Mouse (Mus musculus): ENCODE data around the gene Naa50. TPM values are rescaled to one million over a fixed set of nuclear protein-coding genes. Genes with fewer than 3 reads are reported as not detected.

Gene Naa50
- total RNA-seq, 1 experiment: 72.5 TPM

GRCm38 (mm10) chr16:44103806-44104766, 35.5 kb upstream of the Naa50 start:
- peaks cover 18% of the 10 kb centered on the region for H3K36me3 ChIP-seq (ENCODE audit: control insufficient read depth, insufficient read depth, low read length, poor library complexity, severe bottlenecking)
- TF ChIP-seq ZNF384 (IDR thresholded peaks at IDR 0.05; ENCODE audit: low read depth, low read length) (peak; percentile 63), HCFC1 (IDR thresholded peaks at IDR 0.05; ENCODE audit: borderline replicate concordance, insufficient read depth, low read length) (no peak)
- no peak overlapping the region for H3K27ac ChIP-seq (ENCODE audit: insufficient read depth, low read depth, low read length, poor library complexity, severe bottlenecking)
- DNase-seq (ENCODE audit: low read depth, low spot score): peak; percentile 27
- H3K4me3 ChIP-seq (ENCODE audit: insufficient read depth in 1 of 2, low read depth in 1 of 2, low read length in 2 of 2, poor library complexity in 1 of 2, severe bottlenecking in 1 of 2): no peak overlapping the region
- in situ Hi-C loops (cut with MboI; ENCODE audit: low sequenced_read_pairs in 2 of 2, unreplicated experiment in 2 of 2): no loop called here
- H3K4me1 ChIP-seq (ENCODE audit: control insufficient read depth in 2 of 2, insufficient read depth in 2 of 2, low read length in 2 of 2, poor library complexity in 1 of 2): 0 out of 4 replicates have a peak, but pooled peaks cover 0 to 3% of the 10 kb centered on the region in 2 experiments
- H3K9ac ChIP-seq (ENCODE audit: insufficient read depth, low read depth, low read length, poor library complexity, severe bottlenecking): no peak overlapping the region
- H3K9me3 ChIP-seq (ENCODE audit: control insufficient read depth, insufficient read depth, low read depth, low read length): no peaks in the 10 kb centered on the region

- Histone ChIP-seq H3K27ac (ENCODE audit: insufficient read depth, low read depth, low read length, poor library complexity, severe bottlenecking) (no peak overlapping the region), H3K4me1 (ENCODE audit: control insufficient read depth in 2 of 2, insufficient read depth in 2 of 2, low read length in 2 of 2, poor library complexity in 1 of 2) (0 out of 4 replicates have a peak, but pooled peaks cover 0 to 3% of the 10 kb centered on the region in 2 experiments), H3K36me3 (ENCODE audit: control insufficient read depth, insufficient read depth, low read length, poor library complexity, severe bottlenecking) (peaks cover 18% of the 10 kb centered on the region), H3K9me3 (ENCODE audit: control insufficient read depth, insufficient read depth, low read depth, low read length) (no peaks in the 10 kb centered on the region), H3K4me3 (ENCODE audit: insufficient read depth in 1 of 2, low read depth in 1 of 2, low read length in 2 of 2, poor library complexity in 1 of 2, severe bottlenecking in 1 of 2) (no peak overlapping the region), H3K9ac (ENCODE audit: insufficient read depth, low read depth, low read length, poor library complexity, severe bottlenecking) (no peak overlapping the region)
- DNase-seq (ENCODE audit: low read depth, low spot score): no peak
- TF ChIP-seq ZC3H11A (IDR thresholded peaks at IDR 0.05; ENCODE audit: borderline replicate concordance, low read depth, low read length) (no peak), MAFK (IDR thresholded peaks at IDR 0.05; ENCODE audit: insufficient read depth, low read depth, low read length) (no peak), HCFC1 (IDR thresholded peaks at IDR 0.05; ENCODE audit: borderline replicate concordance, insufficient read depth, low read length) (no peak), CHD2 (IDR thresholded peaks at IDR 0.05; ENCODE audit: low read depth, low read length) (no peak)
- in situ Hi-C loops (cut with MboI; ENCODE audit: low sequenced_read_pairs in 2 of 2, unreplicated experiment in 2 of 2): no loop called here
Observed at GRCm38 (mm10) chr16:44105211-44105610, 34.4 kb upstream of the Naa50 start.

DNA sequence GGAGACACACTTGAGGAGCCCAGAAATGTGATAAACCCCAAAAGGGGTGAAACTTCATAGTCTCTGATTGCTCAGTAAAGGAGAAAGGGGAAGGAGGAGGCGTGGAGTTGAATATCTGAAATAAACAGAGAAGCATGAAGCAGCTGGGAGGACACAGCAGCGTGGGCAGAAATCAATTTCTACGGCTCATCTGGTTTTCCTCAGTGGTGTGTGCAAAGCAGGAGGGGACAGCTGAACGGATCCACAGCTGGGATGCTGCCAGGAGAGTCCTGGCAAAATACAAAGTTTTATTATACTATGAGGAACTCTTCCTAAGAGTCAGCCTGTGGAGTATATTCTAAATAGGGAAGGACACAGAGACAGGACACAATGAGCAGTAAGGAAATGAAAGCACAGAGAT, 30.6 kb upstream of the Naa50 start:
- Histone ChIP-seq H3K4me3 (ENCODE audit: insufficient read depth in 1 of 2, low read depth in 1 of 2, low read length in 2 of 2, poor library complexity in 1 of 2, severe bottlenecking in 1 of 2) (no peak overlapping the region), H3K27ac (ENCODE audit: insufficient read depth, low read depth, low read length, poor library complexity, severe bottlenecking) (no peak overlapping the region), H3K4me1 (ENCODE audit: control insufficient read depth in 2 of 2, insufficient read depth in 2 of 2, low read length in 2 of 2, poor library complexity in 1 of 2) (no peaks in the 10 kb centered on the region), H3K9me3 (ENCODE audit: control insufficient read depth, insufficient read depth, low read depth, low read length) (no peaks in the 10 kb centered on the region), H3K36me3 (ENCODE audit: control insufficient read depth, insufficient read depth, low read length, poor library complexity, severe bottlenecking) (peaks cover 17% of the 10 kb centered on the region), H3K9ac (ENCODE audit: insufficient read depth, low read depth, low read length, poor library complexity, severe bottlenecking) (no peak overlapping the region)
- in situ Hi-C loops (cut with MboI; ENCODE audit: low sequenced_read_pairs in 2 of 2, unreplicated experiment in 2 of 2): no loop called here
- TF ChIP-seq HCFC1 (IDR thresholded peaks at IDR 0.05; ENCODE audit: borderline replicate concordance, insufficient read depth, low read length) (no peak), ZNF384 (IDR thresholded peaks at IDR 0.05; ENCODE audit: low read depth, low read length) (no peak), ZC3H11A (IDR thresholded peaks at IDR 0.05; ENCODE audit: borderline replicate concordance, low read depth, low read length) (no peak), CHD2 (IDR thresholded peaks at IDR 0.05; ENCODE audit: low read depth, low read length) (no peak), MAFK (IDR thresholded peaks at IDR 0.05; ENCODE audit: insufficient read depth, low read depth, low read length) (no peak)
- DNase-seq (ENCODE audit: low read depth, low spot score): no peak

GRCm38 (mm10) chr16:44119753-44120501, 19.7 kb upstream of the Naa50 start:
- H3K36me3 ChIP-seq (ENCODE audit: control insufficient read depth, insufficient read depth, low read length, poor library complexity, severe bottlenecking): peaks cover 2% of the 10 kb centered on the region; the same call in 1 of the 2 replicates
- in situ Hi-C loops (cut with MboI; ENCODE audit: low sequenced_read_pairs in 2 of 2, unreplicated experiment in 2 of 2): no loop called here
- no peak overlapping the region for H3K9ac ChIP-seq (ENCODE audit: insufficient read depth, low read depth, low read length, poor library complexity, severe bottlenecking)
- DNase-seq (ENCODE audit: low read depth, low spot score): no peak
- no peak overlapping the region for H3K4me3 ChIP-seq (ENCODE audit: insufficient read depth in 1 of 2, low read depth in 1 of 2, low read length in 2 of 2, poor library complexity in 1 of 2, severe bottlenecking in 1 of 2)
- TF ChIP-seq ZNF384 (IDR thresholded peaks at IDR 0.05; ENCODE audit: low read depth, low read length): no peak
- TF ChIP-seq HCFC1 (IDR thresholded peaks at IDR 0.05; ENCODE audit: borderline replicate concordance, insufficient read depth, low read length): no peak
- no peak for TF ChIP-seq ZC3H11A (IDR thresholded peaks at IDR 0.05; ENCODE audit: borderline replicate concordance, low read depth, low read length)
- TF ChIP-seq CHD2 (IDR thresholded peaks at IDR 0.05; ENCODE audit: low read depth, low read length): no peak
- no peak for TF ChIP-seq MAFK (IDR thresholded peaks at IDR 0.05; ENCODE audit: insufficient read depth, low read depth, low read length)
- no peaks in the 10 kb centered on the region for H3K9me3 ChIP-seq (ENCODE audit: control insufficient read depth, insufficient read depth, low read depth, low read length)
- H3K27ac ChIP-seq (ENCODE audit: insufficient read depth, low read depth, low read length, poor library complexity, severe bottlenecking): no peak overlapping the region
- no peaks in the 10 kb centered on the region for H3K4me1 ChIP-seq (ENCODE audit: control insufficient read depth in 2 of 2, insufficient read depth in 2 of 2, low read length in 2 of 2, poor library complexity in 1 of 2)

Measured in ES-E14 (cell line).